Mouse (Mus musculus): ENCODE measurements around the gene Clec12a. TPM values are rescaled to one million over a fixed set of nuclear protein-coding genes. Genes with fewer than 3 reads are reported as not detected.

The Clec12a gene
- polyA plus RNA-seq, 1 experiment from 2014 or later: 0.36 TPM

DNA sequence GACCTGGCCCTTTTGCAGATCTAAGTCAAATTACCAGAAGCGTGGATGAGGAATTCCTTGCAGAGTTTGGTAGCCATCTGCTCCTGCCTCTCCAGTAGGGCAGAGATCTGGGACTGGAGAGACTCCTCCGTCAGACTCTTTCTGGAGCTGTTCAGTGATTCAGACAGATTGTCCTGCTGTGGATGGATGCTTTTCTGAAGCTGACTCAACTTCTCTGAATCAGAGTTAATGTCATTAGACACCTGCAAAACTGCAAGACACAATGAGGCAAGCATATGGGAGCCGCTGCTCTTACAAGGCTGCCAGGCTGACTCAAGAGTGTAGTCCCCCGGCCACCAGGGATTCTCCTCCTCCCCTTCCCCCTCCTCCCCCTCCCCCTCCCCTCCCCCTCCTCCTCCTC, 38.0 kb downstream of the Clec12a start:
- H3K4me2 ChIP-seq: no peak overlapping the region
- no peaks in the 10 kb centered on the region for H3K4me1 ChIP-seq (replicated peaks)
- H3K4me3 ChIP-seq (replicated peaks): no peak overlapping the region
- H3K27ac ChIP-seq: no peak overlapping the region
- H3K27me3 ChIP-seq: no peaks in the 10 kb centered on the region
- no peak for ATAC-seq (ENCODE audit: insufficient number of reproducible peaks, insufficient read depth, low FRiP score, low TSS enrichment, low read depth)
- H3K36me3 ChIP-seq: no peaks in the 10 kb centered on the region
- no peak overlapping the region for H3K9ac ChIP-seq (replicated peaks)
- WGBS: 71% methylated on average over 4 of the region's 4 CpGs
- H3K9me3 ChIP-seq: no peaks in the 10 kb centered on the region

- Histone ChIP-seq H3K27ac (no peak overlapping the region), H3K36me3 (no peaks in the 10 kb centered on the region), H3K9ac (replicated peaks) (no peak overlapping the region), H3K27me3 (no peaks in the 10 kb centered on the region), H3K4me3 (replicated peaks) (no peak overlapping the region), H3K4me1 (replicated peaks) (no peaks in the 10 kb centered on the region), H3K9me3 (no peaks in the 10 kb centered on the region), H3K4me2 (no peak overlapping the region)
- WGBS: 79% methylated on average over 1 of the region's 1 CpGs
- no peak for ATAC-seq (ENCODE audit: insufficient number of reproducible peaks, insufficient read depth, low FRiP score, low TSS enrichment, low read depth)
Measured at GRCm38 (mm10) chr6:129381736-129382135, 39.2 kb downstream of the Clec12a start.

GRCm38 (mm10) chr6:129383466-129383865, 41.0 kb downstream of the Clec12a start:
- H3K9ac ChIP-seq (replicated peaks): no peak overlapping the region
- no peaks in the 10 kb centered on the region for H3K27me3 ChIP-seq
- no peak overlapping the region for H3K4me3 ChIP-seq (replicated peaks)
- H3K36me3 ChIP-seq: no peaks in the 10 kb centered on the region
- no peak; the same call in 1 of the 2 replicates for ATAC-seq (ENCODE audit: insufficient number of reproducible peaks, insufficient read depth, low FRiP score, low TSS enrichment, low read depth)
- no peak overlapping the region for H3K27ac ChIP-seq
- H3K9me3 ChIP-seq: no peaks in the 10 kb centered on the region
- H3K4me1 ChIP-seq (replicated peaks): no peaks in the 10 kb centered on the region
- 67% methylated on average over 3 of the region's 3 CpGs for WGBS
- no peak overlapping the region for H3K4me2 ChIP-seq

- no peaks in the 10 kb centered on the region for H3K9me3 ChIP-seq
- H3K27me3 ChIP-seq: no peaks in the 10 kb centered on the region
- no peaks in the 10 kb centered on the region for H3K4me1 ChIP-seq (replicated peaks)
- WGBS: 86% methylated on average over 4 of the region's 4 CpGs
- H3K4me3 ChIP-seq (replicated peaks): no peak overlapping the region
- no peak overlapping the region for H3K4me2 ChIP-seq
- no peak overlapping the region for H3K9ac ChIP-seq (replicated peaks)
- ATAC-seq (ENCODE audit: insufficient number of reproducible peaks, insufficient read depth, low FRiP score, low TSS enrichment, low read depth): no peak
- no peaks in the 10 kb centered on the region for H3K36me3 ChIP-seq
- H3K27ac ChIP-seq: no peak overlapping the region
Measured at GRCm38 (mm10) chr6:129385000-129385399, 42.5 kb downstream of the Clec12a start.

- Histone ChIP-seq H3K4me3 (replicated peaks) (no peak within 1 kb of the TSS), H3K9me3 (no peaks in the 10 kb centered on the region), H3K36me3 (no peaks in the 10 kb centered on the region), H3K4me2 (no peak within 1 kb of the TSS), H3K27ac (no peak within 1 kb of the TSS), H3K9ac (replicated peaks) (no peak within 1 kb of the TSS), H3K4me1 (replicated peaks) (no peaks in the 10 kb centered on the region), H3K27me3 (no peaks in the 10 kb centered on the region)
- 85% methylated on average over 2 of the region's 2 CpGs for WGBS
- no peak for ATAC-seq (ENCODE audit: insufficient number of reproducible peaks, insufficient read depth, low FRiP score, low TSS enrichment, low read depth)
Measured at GRCm38 (mm10) chr6:129385774-129386173, 43.3 kb downstream of the Clec12a start, which contains the start of gene Clec12b. Gene Clec12b (minus strand): TSS chr6:129385874.

GRCm38 (mm10) chr6:129393087-129393720, 50.7 kb downstream of the Clec12a start:
- Histone ChIP-seq H3K4me1 (replicated peaks) (no peaks in the 10 kb centered on the region), H3K4me2 (no peak overlapping the region), H3K4me3 (replicated peaks) (no peak overlapping the region), H3K36me3 (no peaks in the 10 kb centered on the region), H3K9me3 (no peaks in the 10 kb centered on the region), H3K9ac (replicated peaks) (no peak overlapping the region), H3K27me3 (no peaks in the 10 kb centered on the region), H3K27ac (no peak overlapping the region)
- 36% methylated on average over 2 of the region's 2 CpGs for WGBS
- ATAC-seq (ENCODE audit: insufficient number of reproducible peaks, insufficient read depth, low FRiP score, low TSS enrichment, low read depth): no peak

- peak; percentile 63; the same call in 1 of the 2 replicates for ATAC-seq (ENCODE audit: insufficient number of reproducible peaks, insufficient read depth, low FRiP score, low TSS enrichment, low read depth)
- H3K36me3 ChIP-seq: no peaks in the 10 kb centered on the region
- H3K9ac ChIP-seq (replicated peaks): no peak overlapping the region
- no peaks in the 10 kb centered on the region for H3K4me1 ChIP-seq (replicated peaks)
- no peaks in the 10 kb centered on the region for H3K27me3 ChIP-seq
- H3K4me2 ChIP-seq: no peak overlapping the region
- no peaks in the 10 kb centered on the region for H3K9me3 ChIP-seq
- 72% methylated on average over 6 of the region's 6 CpGs for WGBS
- H3K4me3 ChIP-seq (replicated peaks): no peak overlapping the region
- no peak overlapping the region for H3K27ac ChIP-seq
Measured at GRCm38 (mm10) chr6:129393732-129394131, 51.2 kb downstream of the Clec12a start.

DNA sequence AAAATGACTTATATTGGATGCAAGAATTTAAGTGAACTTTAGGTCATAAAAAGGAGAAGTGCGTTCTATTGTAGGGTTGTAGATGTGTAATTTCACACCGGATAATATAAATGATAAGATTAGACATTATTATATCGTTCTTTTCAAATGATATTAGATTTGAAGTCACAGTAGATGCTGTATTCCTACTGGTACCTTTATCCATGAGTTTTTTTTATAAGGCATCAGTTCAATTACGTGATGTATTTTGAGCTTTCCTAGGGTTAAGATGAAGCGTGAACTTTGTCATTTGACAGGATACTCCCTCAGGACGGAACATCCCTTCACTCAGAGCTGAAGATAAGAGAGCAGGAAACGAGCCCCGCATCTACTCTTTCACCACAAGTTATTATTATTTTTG, 54.5 kb downstream of the Clec12a start, which contains the start of gene Clec1b:
Gene Clec1b (plus strand): TSS at position 301 of the 400 bp plus-strand sequence.
- no peaks in the 10 kb centered on the region for H3K4me1 ChIP-seq (replicated peaks)
- 88% methylated on average over 8 of the region's 8 CpGs for WGBS
- no peak within 1 kb of the TSS for H3K4me3 ChIP-seq (replicated peaks)
- no peaks in the 10 kb centered on the region for H3K36me3 ChIP-seq
- H3K9me3 ChIP-seq: no peaks in the 10 kb centered on the region
- no peak within 1 kb of the TSS for H3K9ac ChIP-seq (replicated peaks)
- no peak within 1 kb of the TSS for H3K27ac ChIP-seq
- H3K27me3 ChIP-seq: no peaks in the 10 kb centered on the region
- no peak for ATAC-seq (ENCODE audit: insufficient number of reproducible peaks, insufficient read depth, low FRiP score, low TSS enrichment, low read depth)
- H3K4me2 ChIP-seq: no peak within 1 kb of the TSS

DNA sequence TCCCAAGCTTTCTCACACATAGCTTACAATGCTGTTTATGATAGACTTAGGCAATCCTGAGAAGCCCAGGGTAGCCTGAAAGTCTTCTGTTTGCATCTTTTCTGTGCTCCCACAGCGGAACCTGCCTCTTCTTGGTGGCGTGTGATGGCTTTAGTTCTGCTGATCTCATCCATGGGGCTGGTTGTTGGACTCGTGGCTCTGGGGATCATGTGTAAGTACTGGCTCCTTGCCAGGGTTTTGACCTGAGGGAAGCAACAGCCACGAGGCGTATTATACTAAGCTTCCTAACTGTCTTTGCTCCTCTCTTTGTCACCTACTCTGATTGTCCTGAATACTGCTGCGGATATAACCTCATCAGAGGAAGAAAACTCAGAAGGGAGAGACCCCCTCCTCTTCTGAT, 57.5 kb downstream of the Clec12a start:
- no peaks in the 10 kb centered on the region for H3K9me3 ChIP-seq
- no peak overlapping the region for H3K27ac ChIP-seq
- no peak for ATAC-seq (ENCODE audit: insufficient number of reproducible peaks, insufficient read depth, low FRiP score, low TSS enrichment, low read depth)
- H3K27me3 ChIP-seq: no peaks in the 10 kb centered on the region
- no peaks in the 10 kb centered on the region for H3K4me1 ChIP-seq (replicated peaks)
- H3K9ac ChIP-seq (replicated peaks): no peak overlapping the region
- no peaks in the 10 kb centered on the region for H3K36me3 ChIP-seq
- 73% methylated on average over 6 of the region's 6 CpGs for WGBS
- H3K4me2 ChIP-seq: no peak overlapping the region
- H3K4me3 ChIP-seq (replicated peaks): no peak overlapping the region

DNA sequence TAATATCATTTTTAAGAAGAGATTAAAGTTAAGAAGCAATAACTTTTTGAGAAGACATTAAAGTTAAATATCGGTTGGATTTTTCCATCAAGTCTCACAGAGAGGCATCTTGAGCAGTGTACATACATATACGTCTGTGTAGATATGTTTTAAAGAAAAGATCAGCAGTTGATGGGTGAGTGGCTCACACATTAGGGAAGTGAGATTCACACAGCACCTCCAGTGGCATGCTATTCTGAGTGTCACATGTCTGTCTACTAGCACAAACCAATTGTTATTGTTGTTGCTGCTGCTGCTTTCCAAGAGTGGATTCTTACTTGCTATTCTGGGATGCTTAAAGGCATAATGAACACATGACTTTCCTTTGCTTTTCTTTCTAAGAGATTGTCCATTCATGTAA, 59.9 kb downstream of the Clec12a start:
- H3K27me3 ChIP-seq: no peaks in the 10 kb centered on the region
- no peaks in the 10 kb centered on the region for H3K9me3 ChIP-seq
- H3K4me1 ChIP-seq (replicated peaks): no peaks in the 10 kb centered on the region
- H3K36me3 ChIP-seq: no peaks in the 10 kb centered on the region
- H3K4me2 ChIP-seq: no peak overlapping the region
- H3K9ac ChIP-seq (replicated peaks): no peak overlapping the region
- no peak for ATAC-seq (ENCODE audit: insufficient number of reproducible peaks, insufficient read depth, low FRiP score, low TSS enrichment, low read depth)
- no peak overlapping the region for H3K4me3 ChIP-seq (replicated peaks)
- WGBS: 85% methylated on average over 2 of the region's 2 CpGs
- no peak overlapping the region for H3K27ac ChIP-seq

DNA sequence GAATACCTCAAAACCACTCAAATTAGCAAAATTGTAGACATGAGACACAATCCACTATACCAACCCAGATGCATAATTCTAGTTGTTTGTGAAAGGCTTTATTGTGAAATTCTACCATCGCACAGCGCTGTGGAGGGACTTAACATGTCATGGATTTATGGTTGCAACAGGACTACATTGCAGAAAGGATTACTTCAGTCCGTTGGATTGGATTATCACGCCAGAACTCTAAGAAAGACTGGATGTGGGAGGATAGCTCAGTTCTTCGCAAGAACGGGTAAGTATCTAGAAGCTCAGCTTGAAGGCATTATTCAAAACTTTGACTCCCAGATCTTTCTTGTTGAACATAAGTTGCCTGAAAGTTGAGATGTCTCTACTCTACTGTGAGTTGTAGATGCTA, 60.9 kb downstream of the Clec12a start:
- 84% methylated on average over 6 of the region's 6 CpGs for WGBS
- H3K4me3 ChIP-seq (replicated peaks): no peak overlapping the region
- H3K4me2 ChIP-seq: no peak overlapping the region
- H3K9me3 ChIP-seq: no peaks in the 10 kb centered on the region
- no peak overlapping the region for H3K27ac ChIP-seq
- H3K27me3 ChIP-seq: no peaks in the 10 kb centered on the region
- no peak overlapping the region for H3K9ac ChIP-seq (replicated peaks)
- no peaks in the 10 kb centered on the region for H3K4me1 ChIP-seq (replicated peaks)
- ATAC-seq (ENCODE audit: insufficient number of reproducible peaks, insufficient read depth, low FRiP score, low TSS enrichment, low read depth): no peak
- no peaks in the 10 kb centered on the region for H3K36me3 ChIP-seq

DNA sequence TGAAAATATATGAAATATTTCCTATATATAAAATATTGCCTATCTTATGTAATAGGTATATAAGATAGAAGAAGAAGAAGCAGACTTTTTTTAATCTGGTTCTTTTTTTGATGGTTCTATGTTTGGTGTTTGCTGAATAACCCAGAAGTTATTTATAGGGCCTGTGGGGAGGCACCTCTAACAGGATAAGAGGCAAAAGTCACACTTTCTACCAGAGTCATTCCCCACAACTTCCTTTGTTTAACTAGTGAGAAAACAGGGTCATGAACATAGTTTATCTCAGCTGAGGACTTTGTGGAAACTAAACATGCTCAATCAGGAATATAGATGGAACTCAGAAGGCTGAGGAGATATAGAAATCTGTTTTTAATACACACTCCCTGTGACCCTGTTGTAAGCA, 63.5 kb downstream of the Clec12a start:
- Histone ChIP-seq H3K36me3 (no peaks in the 10 kb centered on the region), H3K4me3 (replicated peaks) (no peak overlapping the region), H3K4me2 (no peak overlapping the region), H3K4me1 (replicated peaks) (no peaks in the 10 kb centered on the region), H3K9me3 (no peaks in the 10 kb centered on the region), H3K9ac (replicated peaks) (no peak overlapping the region), H3K27me3 (no peaks in the 10 kb centered on the region), H3K27ac (no peak overlapping the region)
- no peak for ATAC-seq (ENCODE audit: insufficient number of reproducible peaks, insufficient read depth, low FRiP score, low TSS enrichment, low read depth)

All from limb, embryonic 12.5 days (tissue).